Mouse (Mus musculus) bone marrow, adult 2 months (tissue): ENCODE results near the gene Rplp0. TPM values are rescaled to one million over a fixed set of nuclear protein-coding genes. Genes with fewer than 3 reads are reported as not detected.
"Not testable (repeated sequence)": the region's sequence is repeated elsewhere in the genome, so short reads cannot be mapped to it uniquely, and the experiment has no call there.

ENCODE experiments used
- H3K27ac ChIP-seq: fragments of 200-500 bp; 2 replicates; pipeline ENCODE4 v1.5.1; 2012; ENCODE audit warnings: low read depth, mild to moderate bottlenecking, control low read depth, inconsistent platforms, low read length; ENCODE audit not compliant: control insufficient read depth, poor library complexity, insufficient read depth
- H3K4me1 ChIP-seq: fragments of 200-500 bp; 2 replicates; pipeline ENCODE4 v1.6.1; 2011; ENCODE audit warnings: low read length; ENCODE audit not compliant: control insufficient read depth, insufficient read depth
- H3K4me3 ChIP-seq: fragments of 200-500 bp; replicated peaks from 2 replicates; pipeline ENCODE3; 2011; ENCODE audit warnings: mild to moderate bottlenecking, low read depth, low read length, control low read depth; ENCODE audit not compliant: control insufficient read depth
- CTCF ChIP-seq: fragments of 200-500 bp; IDR thresholded peaks from 2 replicates; pipeline ENCODE4 v1.5.1; 2011; ENCODE audit warnings: low read length, control low read depth; ENCODE audit not compliant: control insufficient read depth, insufficient read depth
- POLR2A ChIP-seq: fragments of 200-500 bp; IDR thresholded peaks from 2 replicates; pipeline ENCODE4 v1.6.1; 2011; ENCODE audit warnings: low read depth, mild to moderate bottlenecking, control low read depth, low read length, borderline replicate concordance; ENCODE audit not compliant: control insufficient read depth
- WGBS: fragments of 180-500 bp; shearing (Covaris S2); methylation state at CpG from one replicate; pipeline ENCODE4 v1.1.7; 2018; 5-methylcytosine and 5-hydroxymethylcytosine counted together
- polyA plus RNA-seq: library from polyadenylated mRNA; stranded (reverse); fragments of >200 nt; gene quantifications from 2 replicates; pipeline ENCODE4 v1.2.4, GENCODE M21; 2011; ENCODE audit warnings: low replicate concordance; ENCODE audit not compliant: missing spikeins, insufficient read depth, insufficient read length

The Rplp0 gene
- polyA plus RNA-seq, 1 experiment = 1,167 TPM

DNA sequence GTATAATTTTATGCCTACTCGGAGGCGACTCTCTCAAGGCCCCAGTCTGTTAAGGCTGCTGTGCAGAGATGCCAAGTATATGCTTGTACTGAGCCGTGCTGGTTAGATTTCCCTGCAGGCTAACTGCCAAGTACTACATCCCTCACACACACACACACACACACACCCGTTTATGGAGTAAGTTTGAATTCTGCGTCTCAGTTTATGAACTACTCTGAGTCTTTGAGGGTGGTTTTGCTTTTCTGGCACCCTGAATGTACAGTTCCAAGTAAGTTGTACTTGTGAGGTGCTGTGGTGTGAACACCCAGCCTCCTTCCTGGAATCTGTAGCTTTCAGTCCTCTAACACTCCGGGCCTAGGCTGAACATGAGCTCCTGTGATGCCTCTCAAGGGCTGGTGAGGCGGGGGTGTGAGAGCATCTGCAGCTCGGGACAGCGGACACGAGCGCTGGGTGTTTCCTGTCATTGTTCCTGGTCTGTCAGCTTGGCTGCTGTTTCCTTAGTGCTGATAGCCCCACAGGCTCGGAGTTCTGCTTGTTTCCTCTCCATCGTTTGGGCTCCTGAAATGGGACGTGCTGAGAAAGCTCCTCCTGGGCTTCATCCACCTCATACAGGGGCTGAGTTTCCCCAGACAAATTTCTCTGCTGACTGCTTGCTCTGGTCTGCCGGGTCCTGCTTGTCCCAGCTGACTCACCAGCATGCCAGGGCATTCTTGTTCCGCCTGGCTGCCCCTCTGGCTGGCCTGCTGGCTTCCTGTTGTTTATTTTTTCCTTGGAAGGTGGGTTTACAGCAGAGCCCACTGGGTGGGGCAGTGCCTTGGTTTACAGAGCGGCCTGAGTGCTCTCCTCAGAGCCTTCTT lies 13.6 kb downstream of the Rplp0 start:
- H3K4me1 ChIP-seq = no peaks in the 10 kb centered on the region
- 50% methylated on average over 17 of the region's 17 CpGs for WGBS
- 0 out of 2 replicates have a peak overlapping the region, but pooled peaks have one; percentile 7 for H3K27ac ChIP-seq
- no peak overlapping the region for H3K4me3 ChIP-seq
- TF ChIP-seq CTCF (no peak), POLR2A (no peak)

DNA sequence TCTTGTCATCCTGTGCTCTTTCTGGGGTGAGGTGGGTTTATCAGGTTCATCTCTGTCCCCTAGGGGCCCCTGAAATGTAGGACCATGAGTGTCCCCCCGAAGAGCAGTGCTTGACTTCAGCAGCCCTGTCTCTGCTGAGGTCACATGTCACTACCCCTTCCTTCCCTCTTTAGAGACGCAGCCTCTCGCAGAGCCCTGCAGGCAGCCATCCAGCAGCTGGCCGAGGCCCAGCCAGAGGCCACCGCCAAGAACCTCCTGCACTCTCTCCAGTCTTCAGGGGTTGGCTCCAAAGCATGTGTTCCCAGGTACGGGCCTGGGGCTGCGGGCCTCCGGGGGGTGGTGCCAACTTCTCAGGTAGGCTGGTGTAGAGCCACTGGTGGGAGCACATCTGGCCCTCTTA lies 15.7 kb downstream of the Rplp0 start:
- Histone ChIP-seq H3K4me1 (no peaks in the 10 kb centered on the region), H3K27ac (no peak overlapping the region), H3K4me3 (no peak overlapping the region)
- TF ChIP-seq CTCF (no peak), POLR2A (no peak)
- 21% methylated on average over 8 of the region's 8 CpGs for WGBS

GRCm38 (mm10) chr5:115577686-115578085 lies 18.4 kb downstream of the Rplp0 start:
- H3K4me1 ChIP-seq, H3K4me3 ChIP-seq, H3K27ac ChIP-seq: not testable (repeated sequence)
- WGBS = 93% methylated on average over 4 of the region's 4 CpGs

- Histone ChIP-seq H3K4me1 (no peaks in the 10 kb centered on the region), H3K4me3 (no peak overlapping the region), H3K27ac (no peak overlapping the region)
- TF ChIP-seq CTCF (no peak), POLR2A (no peak)
- 77% methylated on average over 14 of the region's 14 CpGs for WGBS
Observed at GRCm38 (mm10) chr5:115578922-115579321, 19.7 kb downstream of the Rplp0 start.

- TF ChIP-seq POLR2A (no peak), CTCF (no peak)
- WGBS = 75% methylated on average over 5 of the region's 5 CpGs
- Histone ChIP-seq H3K4me1 (no peaks in the 10 kb centered on the region), H3K27ac (no peak overlapping the region), H3K4me3 (no peak overlapping the region)
Observed at GRCm38 (mm10) chr5:115579363-115579762, 20.1 kb downstream of the Rplp0 start.

DNA sequence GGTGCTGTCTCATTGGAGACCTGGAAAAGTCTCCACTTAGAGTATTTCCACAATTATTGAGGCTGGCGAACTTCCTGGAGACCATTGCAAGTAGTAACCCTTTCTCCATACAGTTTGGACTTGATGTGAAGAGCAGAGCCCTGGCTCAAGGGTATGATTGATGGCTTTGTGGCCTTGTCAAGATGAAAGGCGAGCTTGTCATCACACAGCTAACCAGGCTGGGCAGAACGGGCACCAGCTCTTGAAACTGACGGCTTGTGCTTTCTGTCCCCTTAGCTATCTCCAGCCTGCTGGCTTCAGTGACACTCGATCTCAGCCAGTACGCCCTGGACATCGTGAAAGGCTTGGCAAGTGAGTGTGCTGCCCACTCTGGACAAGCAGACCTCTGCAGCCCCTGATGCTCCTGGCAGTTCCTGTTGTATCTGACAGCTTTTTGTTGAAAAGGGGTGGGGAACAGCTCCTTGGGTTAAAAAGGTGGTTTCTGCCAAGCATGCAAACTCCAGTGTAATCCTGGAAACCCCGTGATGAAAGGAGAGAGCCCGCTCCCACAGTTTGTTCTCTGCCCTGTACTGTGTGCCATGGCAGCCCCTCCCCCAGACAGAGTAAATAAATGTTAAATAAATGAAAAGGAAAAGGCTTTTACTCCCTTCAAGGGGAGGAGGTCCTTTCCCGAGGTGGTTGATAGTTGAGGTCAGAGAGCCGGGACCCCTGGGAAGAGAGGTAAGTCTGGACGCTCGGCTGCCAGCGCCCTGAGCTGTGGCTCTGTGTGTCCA lies 21.1 kb downstream of the Rplp0 start:
- no peak overlapping the region for H3K4me3 ChIP-seq
- H3K27ac ChIP-seq = no peak overlapping the region
- TF ChIP-seq CTCF = no peak
- TF ChIP-seq POLR2A = no peak
- 93% methylated on average over 14 of the region's 14 CpGs for WGBS
- no peaks in the 10 kb centered on the region for H3K4me1 ChIP-seq

DNA sequence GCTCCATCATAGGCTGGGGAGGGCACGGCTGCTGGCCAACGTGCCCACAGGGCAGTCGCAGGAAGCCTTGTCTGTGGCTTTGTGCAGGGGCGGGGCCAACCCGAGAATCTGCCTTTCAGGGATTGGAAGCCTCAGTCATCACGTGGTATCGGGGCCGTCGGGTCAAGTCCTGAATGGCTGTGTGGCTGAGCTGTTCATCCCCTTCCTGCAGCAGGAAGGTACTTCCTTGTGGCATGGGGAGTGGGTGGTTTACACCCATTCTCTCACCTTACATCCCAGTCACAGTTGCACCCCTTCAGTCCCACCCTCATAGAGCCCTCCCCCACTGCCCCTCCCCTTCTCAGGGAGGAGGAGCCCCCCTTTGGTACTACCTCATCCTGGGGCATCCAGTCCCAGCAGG lies 22.4 kb downstream of the Rplp0 start:
- no peak for TF ChIP-seq POLR2A
- 94% methylated on average over 9 of the region's 9 CpGs for WGBS
- no peak overlapping the region for H3K4me3 ChIP-seq

GRCm38 (mm10) chr5:115585616-115586015 lies 26.3 kb downstream of the Rplp0 start:
- 91% methylated on average over 12 of the region's 12 CpGs for WGBS
- Histone ChIP-seq H3K4me3 (no peak overlapping the region), H3K27ac (no peak overlapping the region), H3K4me1 (no peaks in the 10 kb centered on the region)
- TF ChIP-seq POLR2A = no peak
- TF ChIP-seq CTCF = no peak

More for the DNA sequence above, 22.4 kb downstream of the Rplp0 start:
- H3K27ac ChIP-seq = no peak overlapping the region
- no peaks in the 10 kb centered on the region for H3K4me1 ChIP-seq

GRCm38 (mm10) chr5:115586166-115586565 lies 26.9 kb downstream of the Rplp0 start:
- no peak overlapping the region for H3K27ac ChIP-seq
- no peaks in the 10 kb centered on the region for H3K4me1 ChIP-seq
- WGBS = 92% methylated on average over 15 of the region's 15 CpGs
- TF ChIP-seq CTCF = no peak
- no peak for TF ChIP-seq POLR2A
- no peak overlapping the region for H3K4me3 ChIP-seq
